Mouse (Mus musculus) G1E (cell line): Measurements from ENCODE around the gene Skap2.

Experiments used
- CTCF ChIP-seq: IDR thresholded peaks from 2 replicates; pipeline ENCODE4 v1.5.1; 2012; ENCODE audit warnings: low read depth, low read length, inconsistent platforms, mixed read lengths
- GATA1 ChIP-seq: IDR thresholded peaks from 2 replicates; pipeline ENCODE4 v1.6.1; 2012; ENCODE audit warnings: borderline replicate concordance, low read length, inconsistent platforms, mixed read lengths
- GATA2 ChIP-seq: IDR thresholded peaks from 2 replicates; pipeline ENCODE4 v1.6.1; 2012; ENCODE audit warnings: low read depth, low read length, inconsistent platforms, borderline replicate concordance
- POLR2AphosphoS5 ChIP-seq: IDR thresholded peaks from 2 replicates; pipeline ENCODE4 v1.6.1; 2012; ENCODE audit warnings: low read depth, low read length, inconsistent platforms; ENCODE audit not compliant: insufficient replicate concordance
- TAL1 ChIP-seq: conservative IDR thresholded peaks from 2 replicates; pipeline ENCODE4 v1.6.1; 2012; ENCODE audit warnings: low read depth, low read length, inconsistent platforms, mixed read lengths

DNA sequence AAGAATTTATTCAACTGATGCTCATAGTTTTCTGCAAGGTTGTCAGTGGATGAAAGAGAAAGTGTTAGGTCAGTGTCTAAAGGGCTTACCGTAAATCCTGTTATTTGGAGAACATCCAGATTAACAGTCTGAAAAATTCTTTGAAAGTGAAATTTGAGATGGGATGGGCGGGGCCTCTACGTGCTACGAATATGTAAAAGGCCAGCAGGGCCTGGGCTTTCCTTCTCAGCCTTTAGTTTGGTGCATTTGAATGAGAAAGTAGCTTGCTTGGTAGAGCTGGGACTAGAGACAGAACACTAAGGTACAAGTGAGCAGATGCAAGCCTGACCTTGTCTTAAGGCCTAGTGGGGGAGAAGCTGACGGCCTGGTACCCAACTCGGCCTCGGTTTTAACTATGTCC lies 18.8 kb upstream of the Skap2 start:
- TF ChIP-seq CTCF (no peak), GATA1 (no peak), POLR2AphosphoS5 (no peak), GATA2 (no peak), TAL1 (no peak)
